Mouse (Mus musculus) urinary bladder, postnatal 36 days (tissue): ENCODE results near the gene Zfhx2.

Experiments used
- DNase-seq, 2 experiments: peaks; one replicate each; pipeline ENCODE4 v3.0.0; 2022; ENCODE audit warnings: low spot score in 2 of 2, mixed read lengths in 1 of 2

Gene Zfhx2

GRCm38 (mm10) chr14:55092011-55092577 lies at the start of gene Zfhx2:
Zfhx2 (minus strand) TSS chr14:55092324.
- DNase-seq, result peak; percentile 85 to 91

GRCm38 (mm10) chr14:55139313-55139712 lies 47.2 kb upstream of the Zfhx2 start:
- no peak for DNase-seq

- DNase-seq, result no peak
These were observed 43.6 kb upstream of the Zfhx2 start for GRCm38 (mm10) chr14:55135676-55136075.

- DNase-seq, result no peak
These were observed 34.4 kb upstream of the Zfhx2 start for GRCm38 (mm10) chr14:55126521-55126920.

GRCm38 (mm10) chr14:55125711-55126110 lies 33.6 kb upstream of the Zfhx2 start:
- DNase-seq, result no peak

GRCm38 (mm10) chr14:55122359-55122758 lies 30.2 kb upstream of the Zfhx2 start:
- DNase-seq, result no peak

- peak; percentile 49 to 76 for DNase-seq
These were observed 29.8 kb upstream of the Zfhx2 start for GRCm38 (mm10) chr14:55121947-55122346.

GRCm38 (mm10) chr14:55119421-55120134 lies 27.5 kb upstream of the Zfhx2 start:
- DNase-seq, result no peak

- no peak for DNase-seq
These were observed 26.7 kb upstream of the Zfhx2 start for GRCm38 (mm10) chr14:55118852-55119251.

GRCm38 (mm10) chr14:55116425-55117200 lies 24.5 kb upstream of the Zfhx2 start, which contains the start of gene Jph4:
Jph4 (minus strand) TSS chr14:55116935.
- no peak for DNase-seq

- no peak for DNase-seq
These were observed 23.7 kb upstream of the Zfhx2 start for GRCm38 (mm10) chr14:55115846-55116245.

- DNase-seq, result peak; percentile 23 to 43
These were observed 22.9 kb upstream of the Zfhx2 start for GRCm38 (mm10) chr14:55114759-55115701.

- DNase-seq, result peak in 1 of 2 experiments; percentile 18
These were observed 22.0 kb upstream of the Zfhx2 start for GRCm38 (mm10) chr14:55113975-55114645.

- DNase-seq, result no peak
These were observed 21.3 kb upstream of the Zfhx2 start for GRCm38 (mm10) chr14:55113351-55113974.

GRCm38 (mm10) chr14:55111720-55112119 lies 19.6 kb upstream of the Zfhx2 start:
- no peak for DNase-seq

- DNase-seq, result no peak
These were observed 18.0 kb upstream of the Zfhx2 start for GRCm38 (mm10) chr14:55110076-55110475.

- DNase-seq, result no peak
These were observed 17.1 kb upstream of the Zfhx2 start for GRCm38 (mm10) chr14:55109048-55109873.

GRCm38 (mm10) chr14:55108202-55108870 lies 16.2 kb upstream of the Zfhx2 start:
- DNase-seq, result no peak

- DNase-seq, result no peak
These were observed 14.9 kb upstream of the Zfhx2 start for GRCm38 (mm10) chr14:55106990-55107389.
